Mouse (Mus musculus) C2C12 (cell line): ENCODE measurements at regions not wholly inside any gene's neighbourhood (a gene's known extent, or its start where the extent isn't known, plus 50 kb on each side); places are given as distances from the start of the nearest gene placed in this dataset.

ENCODE experiments used
- H3K27me3 ChIP-seq: one replicate; pipeline ENCODE4 v1.6.1; 2011; ENCODE audit not compliant: control insufficient read depth, insufficient read depth, insufficient read length
- H3K36me3 ChIP-seq: one replicate; pipeline ENCODE4 v1.6.1; 2011; ENCODE audit not compliant: control insufficient read depth, insufficient read depth
- H3K4me3 ChIP-seq: one replicate; pipeline ENCODE4 v1.5.1; 2011; ENCODE audit warnings: mild to moderate bottlenecking, control low read depth; ENCODE audit not compliant: poor library complexity, insufficient read depth, severe bottlenecking
- H3K79me2 ChIP-seq: one replicate; pipeline ENCODE4 v1.6.1; 2011; ENCODE audit not compliant: control insufficient read depth, insufficient read depth
- H3K79me3 ChIP-seq: one replicate; pipeline ENCODE4 v1.6.1; 2011; ENCODE audit warnings: low read depth, control low read depth
- H3ac ChIP-seq: one replicate; pipeline ENCODE3; 2011; ENCODE audit warnings: low read depth; ENCODE audit not compliant: control insufficient read depth, insufficient read length
- CEBPB ChIP-seq: IDR thresholded peaks from one replicate; pipeline ENCODE4 v1.6.1; 2011; ENCODE audit warnings: low read depth, mild to moderate bottlenecking, control low read depth, moderate library complexity
- CTCF ChIP-seq: IDR thresholded peaks from one replicate; pipeline ENCODE4 v1.5.1; 2011; ENCODE audit not compliant: control insufficient read depth, insufficient read depth, insufficient read length
- FOSL1 ChIP-seq: IDR thresholded peaks from one replicate; pipeline ENCODE4 v1.8.0; 2011; ENCODE audit warnings: mild to moderate bottlenecking, low read length; ENCODE audit not compliant: poor library complexity, insufficient read depth, severe bottlenecking
- MAX ChIP-seq: IDR thresholded peaks from one replicate; pipeline ENCODE4 v1.6.1; 2011; ENCODE audit warnings: mild to moderate bottlenecking, control low read depth
- MYOD1 ChIP-seq: IDR thresholded peaks from one replicate; pipeline ENCODE4 v1.6.1; 2011; ENCODE audit warnings: low read depth; ENCODE audit not compliant: control insufficient read depth, insufficient read length
- MYOG ChIP-seq: IDR thresholded peaks from one replicate; pipeline ENCODE4 v1.6.1; 2011; ENCODE audit not compliant: control insufficient read depth, insufficient read length; ENCODE audit errors: extremely low read depth
- USF1 ChIP-seq: IDR thresholded peaks from one replicate; pipeline ENCODE4 v1.6.1; 2011; ENCODE audit warnings: low read depth, mild to moderate bottlenecking, control low read depth, moderate library complexity

- Histone ChIP-seq H3K36me3 (no peaks in the 10 kb centered on the region), H3ac (no peak overlapping the region), H3K79me3 (no peaks in the 10 kb centered on the region), H3K4me3 (no peak overlapping the region), H3K27me3 (no peaks in the 10 kb centered on the region), H3K79me2 (no peaks in the 10 kb centered on the region)
- no peak for TF ChIP-seq USF1
- no peak for TF ChIP-seq FOSL1
- TF ChIP-seq MYOD1, result no peak
- no peak for TF ChIP-seq CEBPB
- no peak for TF ChIP-seq MAX
- TF ChIP-seq MYOG, result no peak
- TF ChIP-seq CTCF, result no peak
Observed at GRCm38 (mm10) chr1:92347656-92348055, 126.0 kb downstream of the Ndufa10 start.

- Histone ChIP-seq H3K36me3 (no peaks in the 10 kb centered on the region), H3K79me3 (no peaks in the 10 kb centered on the region), H3K79me2 (no peaks in the 10 kb centered on the region), H3ac (no peak overlapping the region), H3K4me3 (no peak overlapping the region), H3K27me3 (no peaks in the 10 kb centered on the region)
- TF ChIP-seq MYOD1 (peak; percentile 48), USF1 (no peak)
Observed at GRCm38 (mm10) chr1:92343768-92344167, 129.9 kb downstream of the Ndufa10 start.

GRCm38 (mm10) chr1:92343161-92343598 lies 130.5 kb downstream of the Ndufa10 start:
- Histone ChIP-seq H3K79me2 (no peaks in the 10 kb centered on the region), H3ac (no peak overlapping the region), H3K36me3 (no peaks in the 10 kb centered on the region), H3K27me3 (no peaks in the 10 kb centered on the region), H3K4me3 (no peak overlapping the region), H3K79me3 (no peaks in the 10 kb centered on the region)
- TF ChIP-seq MYOD1 (no peak), MYOG (no peak), MAX (no peak), CEBPB (no peak), FOSL1 (no peak), CTCF (no peak), USF1 (no peak)

GRCm38 (mm10) chr1:92341846-92342540 lies 131.7 kb downstream of the Ndufa10 start:
- Histone ChIP-seq H3K36me3 (no peaks in the 10 kb centered on the region), H3K27me3 (no peaks in the 10 kb centered on the region), H3K79me3 (no peaks in the 10 kb centered on the region), H3K79me2 (no peaks in the 10 kb centered on the region), H3ac (no peak overlapping the region), H3K4me3 (no peak overlapping the region)
- no peak for TF ChIP-seq FOSL1
- TF ChIP-seq MAX, result no peak
- TF ChIP-seq MYOG, result no peak
- no peak for TF ChIP-seq USF1
- TF ChIP-seq CTCF, result no peak
- no peak for TF ChIP-seq CEBPB
- no peak for TF ChIP-seq MYOD1

GRCm38 (mm10) chr1:92340644-92341043 lies 133.0 kb downstream of the Ndufa10 start:
- Histone ChIP-seq H3K4me3 (no peak overlapping the region), H3K27me3 (no peaks in the 10 kb centered on the region), H3ac (no peak overlapping the region), H3K79me2 (no peaks in the 10 kb centered on the region), H3K79me3 (no peaks in the 10 kb centered on the region), H3K36me3 (no peaks in the 10 kb centered on the region)
- TF ChIP-seq USF1, result no peak
- no peak for TF ChIP-seq CTCF
- TF ChIP-seq MAX, result no peak
- no peak for TF ChIP-seq CEBPB
- TF ChIP-seq FOSL1, result no peak
- TF ChIP-seq MYOD1, result no peak
- TF ChIP-seq MYOG, result no peak

- TF ChIP-seq MAX (no peak), CEBPB (no peak), FOSL1 (no peak), MYOD1 (no peak), MYOG (no peak), CTCF (no peak), USF1 (no peak)
- Histone ChIP-seq H3K27me3 (no peaks in the 10 kb centered on the region), H3ac (no peak overlapping the region), H3K36me3 (no peaks in the 10 kb centered on the region), H3K79me2 (no peaks in the 10 kb centered on the region), H3K79me3 (no peaks in the 10 kb centered on the region), H3K4me3 (no peak overlapping the region)
Observed at GRCm38 (mm10) chr1:92338589-92338988, 135.1 kb downstream of the Ndufa10 start.
